Mouse (Mus musculus) embryonic facial prominence, embryonic 10.5 days (tissue): ENCODE results near the gene Gm3752. TPM values are rescaled to one million over a fixed set of nuclear protein-coding genes. Genes with fewer than 3 reads are reported as not detected.
"Not testable (repeated sequence)": the region's sequence is repeated elsewhere in the genome, so short reads cannot be mapped to it uniquely, and the experiment has no call there.

Experiments used
- DNase-seq: peaks from one replicate; pipeline ENCODE4 v3.0.0-alpha.2; 2017; ENCODE audit warnings: low spot score
- H3K27ac ChIP-seq: fragments of 300-500 bp; sonication (generic); replicated peaks from 2 replicates; pipeline ENCODE4 v1.5.1; 2016; ENCODE audit warnings: mild to moderate bottlenecking
- H3K27me3 ChIP-seq: fragments of 300-500 bp; sonication (generic); replicated peaks from 2 replicates; pipeline ENCODE4 v1.6.1; 2016; ENCODE audit warnings: low read depth, mild to moderate bottlenecking; ENCODE audit not compliant: poor library complexity, severe bottlenecking
- H3K36me3 ChIP-seq: fragments of 300-500 bp; sonication (generic); replicated peaks from 2 replicates; pipeline ENCODE4 v1.6.1; 2016; ENCODE audit warnings: mild to moderate bottlenecking, moderate library complexity
- H3K4me1 ChIP-seq: fragments of 300-500 bp; sonication (generic); 2 replicates; pipeline ENCODE4 v1.6.1; 2016
- H3K4me3 ChIP-seq: fragments of 300-500 bp; sonication (generic); 2 replicates; pipeline ENCODE4 v1.5.1; 2016; ENCODE audit warnings: mild to moderate bottlenecking, moderate library complexity
- H3K9me3 ChIP-seq: fragments of 300-500 bp; sonication (generic); 2 replicates; pipeline ENCODE4 v1.6.1; 2016; ENCODE audit warnings: mild to moderate bottlenecking
- whole genome bisulfite sequencing: fragments of 180-500 bp; shearing (Covaris S2); methylation state at CpG from one replicate; pipeline ENCODE4 v1.1.7; 2016; 5-methylcytosine and 5-hydroxymethylcytosine counted together
- polyA plus RNA-seq: library from polyadenylated mRNA; unstranded; fragments of >200 nt; fragmentation: Nextera tagmentation; extraction: Ambion mirVana; gene quantifications from 2 replicates; pipeline ENCODE4 v1.2.1, GENCODE M21; 2016

Gene Gm3752
- 1.6 and 2.2 TPM in 2 replicates for polyA plus RNA-seq

GRCm38 (mm10) chr14:7483662-7484061, at the start of gene Gm3752:
TSS of gene Gm3752 (minus strand) at chr14:7483762.
- not testable (repeated sequence) for H3K36me3 ChIP-seq, H3K4me3 ChIP-seq, H3K9me3 ChIP-seq, DNase-seq, H3K27me3 ChIP-seq, H3K4me1 ChIP-seq, H3K27ac ChIP-seq
- 75% methylated on average over 1 of the region's 3 CpGs for WGBS

GRCm38 (mm10) chr14:7488731-7489130, 5.2 kb upstream of the Gm3752 start:
- peak overlapping the region; percentile 55 for H3K4me3 ChIP-seq
- not testable (repeated sequence) for H3K27me3 ChIP-seq, H3K9me3 ChIP-seq, H3K4me1 ChIP-seq, H3K36me3 ChIP-seq
- 1% methylated on average over 14 of the region's 18 CpGs for WGBS
- H3K27ac ChIP-seq, result peak overlapping the region; percentile 78
- DNase-seq, result peak; percentile 56

- H3K4me3 ChIP-seq, H3K36me3 ChIP-seq, H3K27me3 ChIP-seq, DNase-seq, H3K4me1 ChIP-seq, H3K9me3 ChIP-seq, H3K27ac ChIP-seq: not testable (repeated sequence)
- WGBS, result no CpG with 5 or more reads among the region's 2 CpGs
Observed at GRCm38 (mm10) chr14:7450817-7451216, 32.7 kb downstream of the Gm3752 start, which contains the start of gene Gm3755. TSS of gene Gm3755 (minus strand) at chr14:7450917.

- H3K4me1 ChIP-seq, result not testable (repeated sequence)
- WGBS, result 80% methylated on average over 2 of the region's 2 CpGs
Observed at GRCm38 (mm10) chr14:7422496-7422895, 61.1 kb downstream of the Gm3752 start.

More at GRCm38 (mm10) chr14:7422496-7422895, 61.1 kb downstream of the Gm3752 start:
- not testable (repeated sequence) for H3K9me3 ChIP-seq, H3K27me3 ChIP-seq, H3K4me3 ChIP-seq, DNase-seq, H3K36me3 ChIP-seq, H3K27ac ChIP-seq

Other genes with a start within 250 kb of the Gm3752 start
- not detected in 2 replicates for gene Gm3727, start 219.0 kb downstream of the Gm3752 start, polyA plus RNA-seq
- gene Gm3739, start 168.7 kb downstream of the Gm3752 start, polyA plus RNA-seq, result 0.93 and 1.6 TPM in 2 replicates
- not detected in 2 replicates for gene Gm5797, start 151.4 kb downstream of the Gm3752 start, polyA plus RNA-seq
- gene Gm8374, start 118.6 kb downstream of the Gm3752 start, polyA plus RNA-seq, result not detected in 2 replicates
- gene Gm3755, start 32.8 kb downstream of the Gm3752 start, polyA plus RNA-seq, result not detected in 2 replicates
- 0.47 and 0.99 TPM in 2 replicates for gene Gm3558, start 84.8 kb upstream of the Gm3752 start, polyA plus RNA-seq
- gene Gm10338, start 111.8 kb upstream of the Gm3752 start, polyA plus RNA-seq, result not detected in 2 replicates
- gene Gm10128, start 160.2 kb upstream of the Gm3752 start, polyA plus RNA-seq, result not detected in 2 replicates